Mouse (Mus musculus): ENCODE results near the gene Mroh3. TPM values are rescaled to one million over a fixed set of nuclear protein-coding genes. Genes with fewer than 3 reads are reported as not detected.

Mroh3 gene
- total and polyA plus RNA-seq, 3 experiments = not detected

- no peaks in the 10 kb centered on the region for H3K36me3 ChIP-seq (ENCODE audit: control insufficient read depth, insufficient read depth, low read length)
- H3K4me3 ChIP-seq = no peak overlapping the region
- intact Hi-C loops (cut with DNase I) = no loop called here
- H3K4me1 ChIP-seq (ENCODE audit: control insufficient read depth, insufficient read depth, low read length) = no peaks in the 10 kb centered on the region
- TF ChIP-seq POLR2A (IDR thresholded peaks at IDR 0.05; ENCODE audit: insufficient read depth, low read depth, low read length) (no peak), EP300 (IDR thresholded peaks at IDR 0.05; ENCODE audit: insufficient read depth, low read depth, low read length) (no peak), CTCF (IDR thresholded peaks at IDR 0.05) (no peak)
- DNase-seq = no peak
- no peaks in the 10 kb centered on the region for H3K79me2 ChIP-seq (replicated peaks; ENCODE audit: control insufficient read depth, insufficient read depth, low read length)
- WGBS = 92% methylated on average over 12 of the region's 12 CpGs
- H3K27me3 ChIP-seq (ENCODE audit: control insufficient read depth, insufficient read depth, low read length) = no peaks in the 10 kb centered on the region; the same call in 1 of the 2 replicates
- no peak overlapping the region for H3K9ac ChIP-seq (ENCODE audit: low read depth, low read length)
- no peak overlapping the region for H3K27ac ChIP-seq
Measured at GRCm38 (mm10) chr1:136160297-136160696, 52.3 kb downstream of the Mroh3 start.

GRCm38 (mm10) chr1:136159830-136160229 lies 52.8 kb downstream of the Mroh3 start:
- intact Hi-C loops (cut with DNase I) = no loop called here
- H3K4me1 ChIP-seq (ENCODE audit: control insufficient read depth, insufficient read depth, low read length) = no peaks in the 10 kb centered on the region
- H3K27me3 ChIP-seq (ENCODE audit: control insufficient read depth, insufficient read depth, low read length) = no peaks in the 10 kb centered on the region; the same call in 1 of the 2 replicates
- H3K36me3 ChIP-seq (ENCODE audit: control insufficient read depth, insufficient read depth, low read length) = no peaks in the 10 kb centered on the region
- H3K9ac ChIP-seq (ENCODE audit: low read depth, low read length) = no peak overlapping the region
- 58% methylated on average over 12 of the region's 12 CpGs for WGBS
- H3K4me3 ChIP-seq = no peak overlapping the region
- H3K79me2 ChIP-seq (replicated peaks; ENCODE audit: control insufficient read depth, insufficient read depth, low read length) = no peaks in the 10 kb centered on the region
- DNase-seq = no peak
- no peak overlapping the region for H3K27ac ChIP-seq
- TF ChIP-seq EP300 (IDR thresholded peaks at IDR 0.05; ENCODE audit: insufficient read depth, low read depth, low read length) = no peak
- TF ChIP-seq CTCF (IDR thresholded peaks at IDR 0.05) = no peak
- TF ChIP-seq POLR2A (IDR thresholded peaks at IDR 0.05; ENCODE audit: insufficient read depth, low read depth, low read length) = no peak

- Histone ChIP-seq H3K9ac (ENCODE audit: low read depth, low read length) (no peak overlapping the region), H3K27ac (no peak overlapping the region), H3K79me2 (replicated peaks; ENCODE audit: control insufficient read depth, insufficient read depth, low read length) (no peaks in the 10 kb centered on the region), H3K4me1 (ENCODE audit: control insufficient read depth, insufficient read depth, low read length) (no peaks in the 10 kb centered on the region), H3K27me3 (ENCODE audit: control insufficient read depth, insufficient read depth, low read length) (no peaks in the 10 kb centered on the region; the same call in 1 of the 2 replicates), H3K4me3 (no peak overlapping the region), H3K36me3 (ENCODE audit: control insufficient read depth, insufficient read depth, low read length) (no peaks in the 10 kb centered on the region)
- no peak for DNase-seq
- TF ChIP-seq CTCF (IDR thresholded peaks at IDR 0.05) (no peak), POLR2A (IDR thresholded peaks at IDR 0.05; ENCODE audit: insufficient read depth, low read depth, low read length) (no peak), EP300 (IDR thresholded peaks at IDR 0.05; ENCODE audit: insufficient read depth, low read depth, low read length) (no peak)
- WGBS = 86% methylated on average over 4 of the region's 4 CpGs
- intact Hi-C loops (cut with DNase I) = no loop called here
Measured at GRCm38 (mm10) chr1:136156951-136157350, 55.7 kb downstream of the Mroh3 start.

- WGBS = 95% methylated on average over 4 of the region's 4 CpGs
- Histone ChIP-seq H3K4me1 (ENCODE audit: control insufficient read depth, insufficient read depth, low read length) (no peaks in the 10 kb centered on the region), H3K27me3 (ENCODE audit: control insufficient read depth, insufficient read depth, low read length) (no peaks in the 10 kb centered on the region; the same call in 1 of the 2 replicates), H3K9ac (ENCODE audit: low read depth, low read length) (no peak overlapping the region), H3K27ac (no peak overlapping the region), H3K4me3 (no peak overlapping the region), H3K79me2 (replicated peaks; ENCODE audit: control insufficient read depth, insufficient read depth, low read length) (no peaks in the 10 kb centered on the region), H3K36me3 (ENCODE audit: control insufficient read depth, insufficient read depth, low read length) (no peaks in the 10 kb centered on the region)
- TF ChIP-seq POLR2A (IDR thresholded peaks at IDR 0.05; ENCODE audit: insufficient read depth, low read depth, low read length) = no peak
- TF ChIP-seq EP300 (IDR thresholded peaks at IDR 0.05; ENCODE audit: insufficient read depth, low read depth, low read length) = no peak
- no peak for TF ChIP-seq CTCF (IDR thresholded peaks at IDR 0.05)
- DNase-seq = no peak
- intact Hi-C loops (cut with DNase I) = no loop called here
Measured at GRCm38 (mm10) chr1:136156304-136156703, 56.3 kb downstream of the Mroh3 start.

- intact Hi-C loops (cut with DNase I) = no loop called here
- H3K27ac ChIP-seq = no peak overlapping the region
- no peaks in the 10 kb centered on the region for H3K36me3 ChIP-seq (ENCODE audit: control insufficient read depth, insufficient read depth, low read length)
- DNase-seq = no peak
- no peaks in the 10 kb centered on the region for H3K27me3 ChIP-seq (ENCODE audit: control insufficient read depth, insufficient read depth, low read length)
- H3K9ac ChIP-seq (ENCODE audit: low read depth, low read length) = no peak overlapping the region
- TF ChIP-seq POLR2A (IDR thresholded peaks at IDR 0.05; ENCODE audit: insufficient read depth, low read depth, low read length) (no peak), EP300 (IDR thresholded peaks at IDR 0.05; ENCODE audit: insufficient read depth, low read depth, low read length) (no peak), CTCF (IDR thresholded peaks at IDR 0.05) (no peak)
- H3K79me2 ChIP-seq (replicated peaks; ENCODE audit: control insufficient read depth, insufficient read depth, low read length) = no peaks in the 10 kb centered on the region
- H3K4me1 ChIP-seq (ENCODE audit: control insufficient read depth, insufficient read depth, low read length) = no peaks in the 10 kb centered on the region
- no peak overlapping the region for H3K4me3 ChIP-seq
- 85% methylated on average over 8 of the region's 8 CpGs for WGBS
Measured at GRCm38 (mm10) chr1:136151371-136151770, 61.3 kb downstream of the Mroh3 start.

- Histone ChIP-seq H3K27me3 (ENCODE audit: control insufficient read depth, insufficient read depth, low read length) (no peaks in the 10 kb centered on the region), H3K9ac (ENCODE audit: low read depth, low read length) (no peak overlapping the region), H3K4me3 (no peak overlapping the region), H3K79me2 (replicated peaks; ENCODE audit: control insufficient read depth, insufficient read depth, low read length) (no peaks in the 10 kb centered on the region), H3K4me1 (ENCODE audit: control insufficient read depth, insufficient read depth, low read length) (no peaks in the 10 kb centered on the region), H3K36me3 (ENCODE audit: control insufficient read depth, insufficient read depth, low read length) (no peaks in the 10 kb centered on the region), H3K27ac (no peak overlapping the region)
- no peak for TF ChIP-seq POLR2A (IDR thresholded peaks at IDR 0.05; ENCODE audit: insufficient read depth, low read depth, low read length)
- WGBS = 91% methylated on average over 9 of the region's 9 CpGs
- DNase-seq = no peak
- intact Hi-C loops (cut with DNase I) = no loop called here
Measured at GRCm38 (mm10) chr1:136149702-136150101, 62.9 kb downstream of the Mroh3 start.

Data from heart, adult 2 months (tissue).